Mouse (Mus musculus): Measurements from ENCODE around the gene Gm21913. TPM values are rescaled to one million over a fixed set of nuclear protein-coding genes. Genes with fewer than 3 reads are reported as not detected.
"Not testable (repeated sequence)": the region's sequence is repeated elsewhere in the genome, so short reads cannot be mapped to it uniquely, and the experiment has no call there.

Gene Gm21913
- total RNA-seq (2012; rRNA removed), result not detected in 2 replicates

- H3K9ac ChIP-seq (ENCODE audit: insufficient read depth, low read depth, low read length, poor library complexity, severe bottlenecking); in situ Hi-C loops (cut with MboI; ENCODE audit: low sequenced_read_pairs in 2 of 2, unreplicated experiment in 2 of 2): not testable (repeated sequence)
Measured at GRCm38 (mm10) chrY:74623596-74623995, at the start of gene Gm21913. Gene Gm21913 (plus strand): TSS chrY:74623896.

More at GRCm38 (mm10) chrY:74623596-74623995, at the start of gene Gm21913:
- H3K9me3 ChIP-seq (ENCODE audit: control insufficient read depth, insufficient read depth, low read depth, low read length); H3K4me1 ChIP-seq (ENCODE audit: control insufficient read depth in 2 of 2, insufficient read depth in 2 of 2, low read length in 2 of 2, poor library complexity in 1 of 2); H3K36me3 ChIP-seq (ENCODE audit: control insufficient read depth, insufficient read depth, low read length, poor library complexity, severe bottlenecking); H3K4me3 ChIP-seq (ENCODE audit: insufficient read depth in 1 of 2, low read depth in 1 of 2, low read length in 2 of 2, poor library complexity in 1 of 2, severe bottlenecking in 1 of 2); DNase-seq (ENCODE audit: low read depth, low spot score); H3K27ac ChIP-seq (ENCODE audit: insufficient read depth, low read depth, low read length, poor library complexity, severe bottlenecking): not testable (repeated sequence)

Other genes starting within 250 kb of the Gm21913 start
- gene Gm29110, start 153.4 kb upstream of the Gm21913 start, total RNA-seq (2012; rRNA removed), result not detected in 2 replicates

All from ES-E14 (cell line).